Mouse (Mus musculus) forelimb bud, embryonic 11.5 days (tissue): ENCODE data around the gene Gm13023.
"Not testable (repeated sequence)": the region's sequence is repeated elsewhere in the genome, so short reads cannot be mapped to it uniquely, and the experiment has no call there.

Experiments
- DNase-seq: peaks from one replicate; pipeline ENCODE4 v3.0.0-alpha.2; 2012; ENCODE audit warnings: low read depth, low spot score

The Gm13023 gene

GRCm38 (mm10) chr4:143789052-143789451, at the start of gene Gm13023:
Gm13023 (plus strand) TSS chr4:143789352.
- not testable (repeated sequence) for DNase-seq

- DNase-seq = no peak
Measured at GRCm38 (mm10) chr4:143815993-143816392, 26.8 kb downstream of the Gm13023 start, which contains the start of gene Gm13084. Gm13084 (minus strand) TSS chr4:143816093.
